Mouse (Mus musculus): Measurements from ENCODE around the gene Iqgap1. TPM values are rescaled to one million over a fixed set of nuclear protein-coding genes. Genes with fewer than 3 reads are reported as not detected.

Gene Iqgap1
- 13.1 and 15.6 TPM in 2 replicates for polyA plus RNA-seq (2015; fragmentation: Nextera tagmentation; extraction: Ambion mirVana)

DNA sequence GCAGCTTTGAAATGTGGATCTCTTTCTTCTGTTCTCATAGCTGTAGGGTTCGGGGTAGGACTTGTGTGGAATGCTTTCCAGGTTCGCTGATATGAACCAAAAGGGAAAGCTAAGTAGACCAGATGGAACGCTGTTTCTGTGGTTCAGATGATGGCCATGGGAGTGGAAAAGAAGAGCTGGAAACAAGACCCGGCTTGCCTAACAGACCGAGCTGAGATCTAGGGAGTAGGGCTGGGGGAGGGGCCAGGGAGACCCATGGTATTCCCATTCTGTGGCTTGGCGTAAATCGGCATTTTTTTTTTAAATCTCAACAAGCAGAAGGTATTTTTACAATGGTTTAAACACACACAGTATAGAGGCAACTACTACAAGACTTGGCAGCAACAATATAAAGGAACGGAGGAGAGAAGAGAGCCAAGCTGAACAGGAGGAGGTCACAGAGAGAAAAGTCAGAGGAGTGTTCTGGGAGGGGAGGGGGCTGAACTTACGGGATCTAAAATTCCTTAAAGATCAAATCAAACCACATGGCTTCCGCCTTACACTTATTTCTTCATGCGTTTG lies at the start of gene Iqgap1:
Gene Iqgap1, minus strand, starts transcription at position 132 of the 561 bp plus-strand sequence.
- ATAC-seq (ENCODE audit: low read depth) (no peak), DNase-seq (no peak)
- WGBS (ENCODE audit: insufficient replicate concordance) = 69% methylated on average over 11 of the region's 11 CpGs
- no peaks in the 10 kb centered on the region for H3K9me3 ChIP-seq (replicated peaks)
- no peak within 1 kb of the TSS for H3K4me3 ChIP-seq (replicated peaks)
- no peak within 1 kb of the TSS for H3K4me2 ChIP-seq
- no peak within 1 kb of the TSS for H3K27ac ChIP-seq
- no peaks in the 10 kb centered on the region for H3K36me3 ChIP-seq
- no peak within 1 kb of the TSS for H3K9ac ChIP-seq
- H3K27me3 ChIP-seq = no peaks in the 10 kb centered on the region
- H3K4me1 ChIP-seq (replicated peaks) = peaks cover 16% of the 10 kb centered on the region

DNA sequence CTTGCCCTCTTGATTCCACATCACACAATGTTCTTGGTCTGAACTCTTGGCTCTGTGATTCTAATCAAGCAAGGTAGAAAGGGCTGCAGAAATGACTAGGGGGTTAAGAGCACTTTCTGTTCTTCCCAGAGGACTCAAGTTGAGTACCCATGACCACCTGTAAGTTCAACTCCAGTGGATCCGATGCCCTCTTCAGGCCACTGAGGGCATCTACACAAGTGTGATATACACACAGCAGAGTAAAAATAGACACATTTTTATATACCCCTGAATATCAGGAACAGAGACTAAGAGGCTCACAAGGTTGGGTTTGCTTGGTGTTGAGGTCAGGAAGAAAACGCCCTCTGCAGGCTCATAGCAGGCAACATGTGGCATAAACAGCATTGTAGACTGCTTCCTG lies 47.9 kb upstream of the Iqgap1 start:
- no peak overlapping the region for H3K4me2 ChIP-seq
- WGBS (ENCODE audit: insufficient replicate concordance) = 73% methylated on average over 2 of the region's 2 CpGs
- no peak for ATAC-seq (ENCODE audit: low read depth)
- peaks cover 24% of the 10 kb centered on the region for H3K36me3 ChIP-seq
- no peak overlapping the region for H3K9ac ChIP-seq
- no peak overlapping the region for H3K4me3 ChIP-seq (replicated peaks)
- H3K4me1 ChIP-seq (replicated peaks) = 0 out of 2 replicates have a peak, but pooled peaks cover 8% of the 10 kb centered on the region
- H3K27me3 ChIP-seq = peaks cover 13% of the 10 kb centered on the region
- no peak for DNase-seq
- H3K9me3 ChIP-seq (replicated peaks) = no peaks in the 10 kb centered on the region
- no peak overlapping the region for H3K27ac ChIP-seq

DNA sequence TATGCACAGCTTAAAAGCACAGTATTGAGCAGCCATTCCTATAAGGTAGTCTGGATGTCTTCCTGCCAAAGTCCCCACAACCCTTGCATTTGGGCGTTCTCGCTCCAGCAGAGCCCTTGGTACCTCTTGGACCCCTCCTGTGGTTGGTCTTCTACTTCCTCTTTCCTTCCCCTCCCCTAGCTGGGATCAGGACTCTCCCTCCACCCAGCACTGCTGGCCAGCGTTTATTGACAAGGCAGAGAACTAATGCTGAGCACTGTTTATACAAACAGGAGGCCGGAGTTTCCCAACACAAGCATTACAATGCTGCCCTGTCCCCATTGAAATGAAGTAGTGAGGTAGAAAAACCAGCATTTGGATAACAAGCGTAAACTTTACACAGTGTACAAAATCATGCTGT lies 47.3 kb upstream of the Iqgap1 start:
- H3K27me3 ChIP-seq = peaks cover 13% of the 10 kb centered on the region
- H3K4me1 ChIP-seq (replicated peaks) = 0 out of 2 replicates have a peak, but pooled peaks cover 8% of the 10 kb centered on the region
- no peak for DNase-seq
- no peak overlapping the region for H3K4me2 ChIP-seq
- H3K9me3 ChIP-seq (replicated peaks) = no peaks in the 10 kb centered on the region
- H3K36me3 ChIP-seq = peaks cover 25% of the 10 kb centered on the region
- peak; percentile 48 for ATAC-seq (ENCODE audit: low read depth)
- H3K9ac ChIP-seq = no peak overlapping the region
- no peak overlapping the region for H3K27ac ChIP-seq
- H3K4me3 ChIP-seq (replicated peaks) = no peak overlapping the region
- 33% methylated on average over 5 of the region's 5 CpGs for WGBS (ENCODE audit: insufficient replicate concordance)

DNA sequence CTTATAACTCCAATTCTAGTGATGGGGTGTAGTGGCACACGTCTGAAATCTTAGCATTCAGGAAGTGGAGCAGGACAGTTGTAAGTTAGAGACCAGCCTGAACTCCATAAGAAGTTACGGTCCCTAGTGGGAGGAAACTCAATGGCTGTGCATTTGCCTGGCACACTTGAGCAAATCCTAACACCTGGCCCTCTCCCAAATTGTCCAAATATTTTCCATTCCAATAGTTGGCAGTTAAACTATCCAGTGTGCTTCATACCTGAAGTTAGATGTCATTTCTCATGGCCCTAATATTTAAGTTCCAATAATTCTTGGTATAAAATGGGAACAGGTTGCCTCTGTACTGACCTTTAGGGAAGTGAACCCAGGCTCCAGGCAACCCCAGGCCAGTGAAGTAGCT lies 42.9 kb upstream of the Iqgap1 start:
- Histone ChIP-seq H3K27ac (no peak overlapping the region), H3K9me3 (replicated peaks) (no peaks in the 10 kb centered on the region), H3K4me3 (replicated peaks) (no peak overlapping the region), H3K27me3 (no peaks in the 10 kb centered on the region), H3K4me1 (replicated peaks) (peaks cover 34% of the 10 kb centered on the region), H3K9ac (no peak overlapping the region), H3K4me2 (no peak overlapping the region), H3K36me3 (peaks cover 13% of the 10 kb centered on the region; the same call in 1 of the 2 replicates)
- WGBS (ENCODE audit: insufficient replicate concordance) = 75% methylated on average over 2 of the region's 2 CpGs
- no peak for ATAC-seq (ENCODE audit: low read depth)
- no peak for DNase-seq

DNA sequence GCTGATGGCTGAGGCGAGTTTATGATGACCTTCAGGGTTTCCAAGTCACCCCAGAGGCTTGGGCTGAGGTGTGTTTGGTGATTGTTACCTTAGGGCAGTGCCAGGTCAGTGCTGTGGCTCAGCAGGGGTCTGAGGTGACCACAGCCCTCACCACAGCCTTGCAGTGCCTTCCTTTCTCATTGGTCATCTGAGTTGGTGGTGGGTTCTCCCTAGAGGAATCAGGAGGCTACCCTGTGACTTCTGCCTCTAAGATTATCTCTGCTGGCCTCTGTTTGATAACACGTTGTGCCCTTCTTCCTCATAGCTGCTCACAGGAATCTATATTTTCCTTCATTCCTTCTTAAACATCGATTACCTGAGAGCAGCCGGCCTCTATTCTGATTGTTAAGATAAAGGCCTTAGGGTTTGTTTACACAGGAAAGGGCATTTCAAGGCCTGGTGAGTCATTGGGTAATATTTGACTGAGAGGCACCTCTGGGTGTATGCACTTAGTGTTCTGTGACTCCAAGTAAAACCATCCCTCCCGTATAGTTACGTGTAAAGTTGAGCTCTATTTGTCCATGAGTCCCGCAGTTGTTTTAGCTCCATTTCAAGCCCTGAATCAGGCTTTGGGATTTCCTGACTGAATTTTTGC lies 40.9 kb upstream of the Iqgap1 start:
- no peaks in the 10 kb centered on the region for H3K27me3 ChIP-seq
- peaks cover 46% of the 10 kb centered on the region for H3K4me1 ChIP-seq (replicated peaks)
- no peak overlapping the region for H3K27ac ChIP-seq
- no peak overlapping the region for H3K4me3 ChIP-seq (replicated peaks)
- H3K4me2 ChIP-seq = 0 out of 2 replicates have a peak overlapping the region, but pooled peaks have one; percentile 14
- peak overlapping the region; percentile 33; the same call in 1 of the 2 replicates for H3K9ac ChIP-seq
- ATAC-seq (ENCODE audit: low read depth) = peak; percentile 37; the same call in 1 of the 2 replicates
- 40% methylated on average over 7 of the region's 7 CpGs for WGBS (ENCODE audit: insufficient replicate concordance)
- H3K9me3 ChIP-seq (replicated peaks) = no peaks in the 10 kb centered on the region
- DNase-seq = no peak
- H3K36me3 ChIP-seq = peaks cover 6% of the 10 kb centered on the region; the same call in 1 of the 2 replicates

DNA sequence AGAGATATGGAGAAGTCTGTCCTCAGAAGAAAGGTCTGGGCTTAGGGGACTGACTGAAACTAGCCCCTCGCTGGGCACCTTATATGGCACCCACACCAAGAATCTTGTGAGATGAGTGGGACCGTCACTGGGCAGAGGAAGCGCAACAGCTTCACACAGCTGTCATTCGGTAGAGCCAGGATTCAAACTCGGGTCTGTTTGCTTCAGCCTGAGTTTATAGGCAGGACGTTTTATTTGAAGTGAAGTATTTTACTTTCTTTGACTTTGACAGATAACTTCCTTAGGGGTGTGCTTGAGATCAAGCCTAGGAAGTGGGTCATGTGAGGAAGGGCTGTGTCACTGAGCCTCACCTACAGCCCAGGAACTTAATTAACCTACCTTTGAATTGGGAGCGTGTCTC lies 39.7 kb upstream of the Iqgap1 start:
- ATAC-seq (ENCODE audit: low read depth) (no peak), DNase-seq (no peak)
- peaks cover 55% of the 10 kb centered on the region for H3K4me1 ChIP-seq (replicated peaks)
- H3K4me3 ChIP-seq (replicated peaks) = no peak overlapping the region
- H3K36me3 ChIP-seq = peaks cover 6% of the 10 kb centered on the region; the same call in 1 of the 2 replicates
- no peak overlapping the region for H3K9ac ChIP-seq
- no peaks in the 10 kb centered on the region for H3K27me3 ChIP-seq
- 0 out of 2 replicates have a peak overlapping the region, but pooled peaks have one; percentile 13 for H3K4me2 ChIP-seq
- 61% methylated on average over 7 of the region's 7 CpGs for WGBS (ENCODE audit: insufficient replicate concordance)
- peak overlapping the region; percentile 61 for H3K27ac ChIP-seq
- H3K9me3 ChIP-seq (replicated peaks) = no peaks in the 10 kb centered on the region

DNA sequence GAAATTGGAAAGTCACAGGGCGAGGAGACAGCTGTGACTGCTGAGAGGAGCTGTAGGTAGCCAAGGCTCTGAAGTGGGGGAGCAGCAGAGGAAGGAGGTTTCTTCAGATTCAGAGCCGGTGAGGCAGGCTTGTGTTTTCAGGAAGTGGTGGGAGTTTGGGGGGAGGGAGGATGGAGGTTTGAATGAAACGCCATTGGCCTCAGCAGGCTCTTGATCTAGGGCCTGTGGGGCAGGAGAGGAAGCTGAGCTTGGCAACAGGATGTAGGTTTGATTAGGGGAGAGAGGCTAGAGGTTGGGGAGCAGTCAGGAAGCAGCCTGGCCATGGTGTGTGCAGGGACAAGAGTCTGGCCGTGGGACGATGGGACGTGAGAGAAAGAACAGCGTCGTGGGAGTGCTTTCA lies 39.1 kb upstream of the Iqgap1 start:
- ATAC-seq (ENCODE audit: low read depth) = no peak
- Histone ChIP-seq H3K36me3 (peaks cover 6% of the 10 kb centered on the region; the same call in 1 of the 2 replicates), H3K27ac (peak overlapping the region; percentile 61), H3K9ac (no peak overlapping the region), H3K4me1 (replicated peaks) (peaks cover 62% of the 10 kb centered on the region), H3K27me3 (no peaks in the 10 kb centered on the region), H3K4me3 (replicated peaks) (no peak overlapping the region), H3K9me3 (replicated peaks) (no peaks in the 10 kb centered on the region), H3K4me2 (0 out of 2 replicates have a peak overlapping the region, but pooled peaks have one; percentile 13)
- 29% methylated on average over 8 of the region's 8 CpGs for WGBS (ENCODE audit: insufficient replicate concordance)
- no peak for DNase-seq

DNA sequence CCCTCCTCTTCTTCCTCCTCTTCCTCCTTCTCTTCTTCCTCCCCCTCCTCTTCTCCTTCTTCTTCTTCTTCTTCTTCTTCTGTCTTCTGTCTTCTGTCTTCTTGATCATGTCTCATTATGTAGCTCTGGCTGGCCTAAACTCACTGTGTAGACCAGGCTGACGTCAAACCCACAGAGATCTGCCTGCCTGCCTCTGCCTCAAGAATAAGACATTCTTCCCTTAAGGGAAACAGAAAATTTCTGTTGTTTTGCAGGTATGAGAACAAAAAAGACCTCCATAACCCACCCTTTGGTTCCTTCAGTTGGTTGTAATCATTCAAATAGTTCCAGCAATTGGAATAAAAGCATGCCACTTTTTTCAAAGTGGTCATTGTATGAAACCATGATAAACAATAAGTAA lies 38.4 kb upstream of the Iqgap1 start:
- 39% methylated on average over 1 of the region's 1 CpGs for WGBS (ENCODE audit: insufficient replicate concordance)
- Histone ChIP-seq H3K9me3 (replicated peaks) (no peaks in the 10 kb centered on the region), H3K27ac (peak overlapping the region; percentile 10), H3K9ac (no peak overlapping the region), H3K4me2 (no peak overlapping the region), H3K27me3 (no peaks in the 10 kb centered on the region), H3K36me3 (peaks cover 6% of the 10 kb centered on the region; the same call in 1 of the 2 replicates), H3K4me3 (replicated peaks) (no peak overlapping the region), H3K4me1 (replicated peaks) (peaks cover 63% of the 10 kb centered on the region)
- no peak for ATAC-seq (ENCODE audit: low read depth)
- no peak for DNase-seq

DNA sequence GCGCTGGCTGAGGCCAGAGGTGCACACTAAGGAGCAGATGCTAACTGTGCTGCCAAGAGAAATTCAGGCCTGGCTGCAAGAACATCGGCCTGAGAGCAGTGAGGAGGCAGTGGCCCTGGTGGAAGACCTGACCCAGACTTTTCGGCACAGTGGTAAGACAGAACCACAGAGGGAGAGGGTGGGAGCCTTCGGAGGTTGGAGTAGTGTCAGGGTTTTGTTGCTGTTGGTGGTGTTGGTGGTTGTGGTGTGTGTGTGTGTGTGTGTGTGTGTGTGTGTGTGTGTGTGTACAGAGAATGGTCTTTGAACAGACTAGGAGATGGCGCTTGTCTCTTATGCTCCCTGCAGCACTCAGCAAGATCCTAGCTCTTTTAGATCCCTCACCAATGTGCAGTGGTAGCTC lies 37.7 kb upstream of the Iqgap1 start:
- ATAC-seq (ENCODE audit: low read depth) (no peak), DNase-seq (no peak)
- Histone ChIP-seq H3K36me3 (peaks cover 6% of the 10 kb centered on the region; the same call in 1 of the 2 replicates), H3K27me3 (no peaks in the 10 kb centered on the region), H3K9me3 (replicated peaks) (no peaks in the 10 kb centered on the region), H3K9ac (no peak overlapping the region), H3K27ac (no peak overlapping the region), H3K4me3 (replicated peaks) (no peak overlapping the region), H3K4me1 (replicated peaks) (peaks cover 63% of the 10 kb centered on the region), H3K4me2 (no peak overlapping the region)
- 65% methylated on average over 5 of the region's 5 CpGs for WGBS (ENCODE audit: insufficient replicate concordance)

DNA sequence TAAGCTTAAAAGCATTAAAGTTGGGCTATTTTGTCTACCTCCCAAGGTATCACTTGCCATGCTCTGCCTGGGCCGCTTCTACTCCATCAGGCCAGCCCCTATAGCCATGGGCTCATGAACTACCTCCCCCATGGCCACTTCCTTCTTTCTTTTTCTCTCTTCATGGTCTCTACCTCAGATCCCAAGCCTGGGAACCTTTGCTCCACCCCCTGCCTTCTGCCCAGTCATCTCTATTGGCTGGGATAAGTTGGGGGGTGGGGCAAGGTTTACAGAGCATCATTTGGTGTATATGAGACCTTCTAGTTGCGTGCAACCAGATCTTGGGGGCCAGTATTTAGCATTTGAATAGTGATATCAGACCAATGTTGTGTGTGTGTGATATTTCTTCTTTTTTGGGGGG lies 36.7 kb upstream of the Iqgap1 start:
- Histone ChIP-seq H3K27me3 (no peaks in the 10 kb centered on the region), H3K9ac (no peak overlapping the region), H3K9me3 (replicated peaks) (no peaks in the 10 kb centered on the region), H3K4me3 (replicated peaks) (no peak overlapping the region), H3K36me3 (no peaks in the 10 kb centered on the region), H3K4me1 (replicated peaks) (peaks cover 63% of the 10 kb centered on the region), H3K27ac (no peak overlapping the region), H3K4me2 (no peak overlapping the region)
- ATAC-seq (ENCODE audit: low read depth) (no peak), DNase-seq (no peak)
- whole genome bisulfite sequencing (ENCODE audit: insufficient replicate concordance) = 55% methylated on average over 2 of the region's 2 CpGs

DNA sequence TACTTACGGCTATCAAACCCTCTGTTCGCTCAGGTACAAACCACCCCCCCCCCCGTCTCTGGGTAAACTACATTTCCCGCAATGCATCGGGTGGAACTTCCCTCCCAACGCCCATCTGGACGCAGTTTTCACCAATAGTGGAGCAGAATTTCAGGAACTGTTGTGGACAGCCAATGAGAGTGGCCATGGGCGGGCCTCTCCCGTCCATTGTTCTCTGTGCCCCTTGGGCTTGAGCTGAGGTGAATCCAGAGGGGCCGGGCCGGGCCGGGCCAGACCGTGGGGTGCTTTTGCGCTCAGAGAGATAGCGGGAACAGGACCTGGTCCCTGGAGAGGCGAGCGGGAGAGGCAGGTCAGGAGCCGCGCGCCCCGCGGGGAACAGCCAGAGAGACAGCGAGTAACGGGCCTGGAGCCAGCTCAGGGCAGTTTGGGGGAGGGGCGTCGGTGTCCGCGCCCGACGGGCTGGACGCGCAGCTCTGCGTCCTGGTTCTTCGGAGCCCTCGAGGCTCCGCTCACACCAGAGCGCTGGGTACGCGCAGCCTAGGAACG lies 35.0 kb upstream of the Iqgap1 start, which contains the start of gene Zscan2:
Gene Zscan2, plus strand, starts transcription at position 192 of the 546 bp plus-strand sequence.
- DNase-seq (peak; percentile 82), ATAC-seq (ENCODE audit: low read depth) (peak; percentile 93)
- under 1% methylated on average over 40 of the region's 40 CpGs for WGBS (ENCODE audit: insufficient replicate concordance)
- Histone ChIP-seq H3K4me2 (peak within 1 kb of the TSS; percentile 93), H3K4me1 (replicated peaks) (peaks cover 46% of the 10 kb centered on the region), H3K36me3 (no peaks in the 10 kb centered on the region), H3K9ac (peak within 1 kb of the TSS; percentile 79), H3K27me3 (no peaks in the 10 kb centered on the region), H3K27ac (peak within 1 kb of the TSS; percentile 72), H3K9me3 (replicated peaks) (no peaks in the 10 kb centered on the region), H3K4me3 (replicated peaks) (peak within 1 kb of the TSS; percentile 83)
